8 mouse cellular contexts compared by ENCODE assay signal in the genomic region with DNA sequence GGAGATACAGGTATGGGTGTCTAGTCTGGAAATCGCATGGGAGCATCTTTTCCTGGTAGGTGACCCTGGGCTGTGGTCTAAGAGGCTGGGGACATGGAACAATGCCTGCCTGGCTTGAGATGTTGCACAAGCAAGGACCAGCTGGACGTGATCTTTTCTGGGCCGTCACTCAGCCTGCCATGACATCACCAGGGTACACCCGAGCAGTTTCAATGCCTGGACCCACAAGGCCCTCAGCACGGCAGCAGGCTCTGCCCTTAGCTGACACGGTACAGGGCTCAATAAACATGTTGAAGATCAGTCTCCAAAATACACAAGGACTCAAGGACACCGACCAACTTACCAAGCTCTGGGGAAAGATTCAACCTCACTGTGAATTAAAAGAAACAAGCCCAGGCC. TPM values are rescaled to one million over a fixed set of nuclear protein-coding genes. Genes with fewer than 3 reads are reported as not detected.
DNase-seq lines count a peak whose midpoint lies in the region; ATAC-seq and TF ChIP-seq lines count a peak whose summit lies in the region.

No protein-coding gene starts in this region.

- H3K4me1 ChIP-seq in heart, embryonic 11.5 days (ENCODE audit: control insufficient read depth, insufficient read depth, low read length) = peaks cover 16% of the 10 kb centered on the region
- no peaks in the 10 kb centered on the region for H3K4me1 ChIP-seq in lung, embryonic 14.5 days (ENCODE audit: insufficient read depth)

- no peak overlapping the region for H3K4me2 ChIP-seq in heart, embryonic 11.5 days
- H3K4me2 ChIP-seq in lung, embryonic 14.5 days = no peak overlapping the region

- no peaks in the 10 kb centered on the region for H3K27me3 ChIP-seq in heart, embryonic 11.5 days (ENCODE audit: control insufficient read depth, insufficient read depth, low read length)
- no peaks in the 10 kb centered on the region for H3K27me3 ChIP-seq in lung, embryonic 14.5 days (ENCODE audit: insufficient read depth, low read length)

- 56% methylated on average over 7 of the region's 7 CpGs for WGBS in heart, embryonic 11.5 days (ENCODE audit: insufficient replicate concordance)
- 45% methylated on average over 7 of the region's 7 CpGs for WGBS in lung, embryonic 14.5 days

- no peak for ATAC-seq in heart, embryonic 11.5 days (replicated peaks; ENCODE audit: insufficient number of reproducible peaks, low FRiP score, low TSS enrichment)
- ATAC-seq in lung, embryonic 14.5 days (ENCODE audit: insufficient read depth) = no peak; the same call in 1 of the 2 replicates
- ATAC-seq in erythroid progenitor cell, adult 5-6 weeks (replicated peaks; ENCODE audit: low FRiP score, poor library complexity, severe bottlenecking) = no peak

- no peaks in the 10 kb centered on the region for H3K9me3 ChIP-seq in heart, embryonic 11.5 days (replicated peaks; ENCODE audit: control insufficient read depth, low read length)
- no peaks in the 10 kb centered on the region for H3K9me3 ChIP-seq in lung, embryonic 14.5 days (ENCODE audit: low read depth, low read length)

- H3K36me3 ChIP-seq in heart, embryonic 11.5 days (ENCODE audit: control insufficient read depth, insufficient read depth, low read length) = peaks cover 18% of the 10 kb centered on the region
- H3K36me3 ChIP-seq in lung, embryonic 14.5 days (ENCODE audit: insufficient read depth) = peaks cover 56% of the 10 kb centered on the region

- no peak overlapping the region for H3K9ac ChIP-seq in heart, embryonic 11.5 days (ENCODE audit: low read depth, low read length)
- H3K9ac ChIP-seq in lung, embryonic 14.5 days = no peak overlapping the region

- TF ChIP-seq CTCF in lung, embryonic 14.5 days (IDR thresholded peaks at IDR 0.05; ENCODE audit: low read depth) = no peak

- no peak overlapping the region for H3K4me3 ChIP-seq in heart, embryonic 11.5 days (ENCODE audit: low read depth, low read length)
- no peak overlapping the region for H3K4me3 ChIP-seq in lung, embryonic 14.5 days (ENCODE audit: low read depth, low read length)

- H3K27ac ChIP-seq in heart, embryonic 11.5 days (ENCODE audit: low read depth, low read length) = no peak overlapping the region
- no peak overlapping the region for H3K27ac ChIP-seq in lung, embryonic 14.5 days (ENCODE audit: low read depth)

- DNase-seq in heart, adult 11 months = peak; percentile 96
- DNase-seq in 416B (ENCODE audit: low read depth) = peak; percentile 54
- DNase-seq in adrenal gland, postnatal 25 days = peak; percentile 45
- peak; percentile 32 for DNase-seq in lung, embryonic 14.5 days
- no peak for DNase-seq in layer of hippocampus, postnatal 10 days (ENCODE audit: low spot score in 2 of 2)
- no peak for DNase-seq in frontal cortex, adult 2 months (ENCODE audit: extremely low spot score in 1 of 2, low spot score in 1 of 2)

RNA-seq across cellular contexts. Expression of a gene that starts 34.3 kb away (rescaled TPM):
- 23.5 and 24.4 TPM in 2 replicates for polyA plus RNA-seq in heart, embryonic 11.5 days (2014; fragmentation: Nextera tagmentation; extraction: Ambion mirVana)
- total RNA-seq in adrenal gland, postnatal 25 days (2021) = 114 and 123 TPM in 2 replicates
- 38.4 and 40.4 TPM in 2 replicates for polyA plus RNA-seq in lung, embryonic 14.5 days (2014; fragmentation: Nextera tagmentation; extraction: Ambion mirVana)
- 100 to 1,000 TPM; 197 to 220 TPM for total RNA-seq in layer of hippocampus, postnatal 10 days (2021)
- 38.1 and 38.2 TPM in 2 replicates for polyA plus RNA-seq in frontal cortex, adult 2 months (2012; rRNA removed)
- 14.4 and 21.8 TPM in 2 replicates for total RNA-seq in erythroid progenitor cell, adult 5-6 weeks (2015; ENCODE audit: low replicate concordance)
- 15.1 TPM in 2 replicates for total RNA-seq in erythroid progenitor cell, adult 5-6 weeks (2017; ENCODE audit: low replicate concordance)

Comparison
In these comparisons a context has a peak if more than half of its experiments do, and no peak if none do; other contexts are left out.
1. DNase-seq: peak in heart, adult 11 months (single experiment), 416B (single experiment), adrenal gland, postnatal 25 days (single experiment) and lung, embryonic 14.5 days (single experiment); none in layer of hippocampus, postnatal 10 days (0 of 2) and frontal cortex, adult 2 months (0 of 2).